Mouse (Mus musculus) forebrain, embryonic 11.5 days (tissue): ENCODE data around the gene Pvalb. TPM values are rescaled to one million over a fixed set of nuclear protein-coding genes. Genes with fewer than 3 reads are reported as not detected.
A peak's percentile ranks its signal among the peaks of the same experiment; 100 is the strongest.

Experiments used
- ATAC-seq: fragments of 200-750 bp; cut with Nextera tagmentation; replicated peaks from 2 replicates; pipeline ENCODE4 v1.8.0; 2017; ENCODE audit warnings: moderate TSS enrichment; ENCODE audit not compliant: low FRiP score
- DNase-seq: peaks from one replicate; pipeline ENCODE4 v3.0.0-alpha.2; 2017; ENCODE audit warnings: low spot score
- H3K27ac ChIP-seq: fragments of 300-500 bp; sonication (generic); 2 replicates; pipeline ENCODE4 v1.5.1; 2014; ENCODE audit warnings: low read depth, low read length
- H3K27me3 ChIP-seq: fragments of 300-500 bp; sonication (generic); 2 replicates; pipeline ENCODE4 v1.6.1; 2014; ENCODE audit warnings: mild to moderate bottlenecking, low read length, mixed read lengths; ENCODE audit not compliant: control insufficient read depth, insufficient read depth
- H3K36me3 ChIP-seq: fragments of 300-500 bp; sonication (generic); 2 replicates; pipeline ENCODE4 v1.6.1; 2014; ENCODE audit warnings: mild to moderate bottlenecking, low read length, moderate library complexity, mixed read lengths; ENCODE audit not compliant: control insufficient read depth, insufficient read depth
- H3K4me1 ChIP-seq: fragments of 300-500 bp; sonication (generic); replicated peaks from 2 replicates; pipeline ENCODE4 v1.6.1; 2014; ENCODE audit warnings: low read length, mixed read lengths; ENCODE audit not compliant: control insufficient read depth, insufficient read depth
- H3K4me2 ChIP-seq: fragments of 300-500 bp; sonication (generic); 2 replicates; pipeline ENCODE4 v1.6.1; 2014; ENCODE audit warnings: low read depth, mild to moderate bottlenecking, low read length, moderate library complexity, mixed read lengths; ENCODE audit not compliant: severe bottlenecking
- H3K4me3 ChIP-seq: fragments of 300-500 bp; sonication (generic); 2 replicates; pipeline ENCODE4 v1.5.1; 2014; ENCODE audit warnings: low read depth, low read length
- H3K9ac ChIP-seq: fragments of 300-500 bp; sonication (generic); 2 replicates; pipeline ENCODE4 v1.6.1; 2014; ENCODE audit warnings: low read length
- H3K9me3 ChIP-seq: fragments of 300-500 bp; sonication (generic); 2 replicates; pipeline ENCODE4 v1.6.1; 2016; ENCODE audit warnings: low read length, mixed read lengths; ENCODE audit not compliant: control insufficient read depth
- WGBS: fragments of 180-500 bp; shearing (Covaris S2); extraction: QIAGEN DNeasy Blood & Tissue Kit; methylation state at CpG from one replicate; pipeline ENCODE4 v1.1.7; 2014; 5-methylcytosine and 5-hydroxymethylcytosine counted together
- polyA plus RNA-seq: library from polyadenylated mRNA; unstranded; fragments of >200 nt; fragmentation: Nextera tagmentation; extraction: Ambion mirVana; gene quantifications from 2 replicates; pipeline ENCODE4 v1.2.1, GENCODE M21; 2014

Pvalb gene
- polyA plus RNA-seq, 1 experiment from 2014 or later = not detected

- H3K4me1 ChIP-seq = no peaks in the 10 kb centered on the region
- H3K36me3 ChIP-seq = no peaks in the 10 kb centered on the region
- no peaks in the 10 kb centered on the region for H3K9me3 ChIP-seq
- no peak for ATAC-seq
- H3K9ac ChIP-seq = no peak overlapping the region
- DNase-seq = no peak
- no peaks in the 10 kb centered on the region for H3K27me3 ChIP-seq
- H3K4me3 ChIP-seq = no peak overlapping the region
- H3K27ac ChIP-seq = no peak overlapping the region
- 92% methylated on average over 4 of the region's 4 CpGs for WGBS
- H3K4me2 ChIP-seq = no peak overlapping the region
Measured at GRCm38 (mm10) chr15:78185609-78186008, 20.6 kb downstream of the Pvalb start.

GRCm38 (mm10) chr15:78184855-78185254, 21.3 kb downstream of the Pvalb start:
- DNase-seq = peak; percentile 73
- 4% methylated on average over 10 of the region's 10 CpGs for WGBS
- H3K4me3 ChIP-seq = no peak overlapping the region
- H3K9ac ChIP-seq = no peak overlapping the region
- H3K9me3 ChIP-seq = no peaks in the 10 kb centered on the region
- peak overlapping the region; percentile 1; the same call in 1 of the 2 replicates for H3K4me2 ChIP-seq
- H3K27ac ChIP-seq = no peak overlapping the region
- H3K4me1 ChIP-seq = no peaks in the 10 kb centered on the region
- no peaks in the 10 kb centered on the region for H3K27me3 ChIP-seq
- no peaks in the 10 kb centered on the region for H3K36me3 ChIP-seq
- ATAC-seq = peak; percentile 80

GRCm38 (mm10) chr15:78181701-78182405, 24.3 kb downstream of the Pvalb start:
- Histone ChIP-seq H3K9ac (no peak overlapping the region), H3K4me2 (no peak overlapping the region), H3K36me3 (no peaks in the 10 kb centered on the region), H3K9me3 (no peaks in the 10 kb centered on the region), H3K27me3 (no peaks in the 10 kb centered on the region), H3K4me3 (no peak overlapping the region), H3K27ac (no peak overlapping the region), H3K4me1 (peaks cover 2% of the 10 kb centered on the region; the same call in 1 of the 2 replicates)
- 29% methylated on average over 8 of the region's 8 CpGs for WGBS
- ATAC-seq = 0 out of 2 replicates have a peak, but pooled peaks have one; percentile 21
- DNase-seq = peak; percentile 63

- WGBS = 67% methylated on average over 3 of the region's 3 CpGs
- H3K9me3 ChIP-seq = no peaks in the 10 kb centered on the region
- no peaks in the 10 kb centered on the region for H3K27me3 ChIP-seq
- DNase-seq (no peak), ATAC-seq (no peak)
- H3K36me3 ChIP-seq = no peaks in the 10 kb centered on the region
- no peak overlapping the region for H3K9ac ChIP-seq
- no peak overlapping the region for H3K4me3 ChIP-seq
- no peak overlapping the region for H3K27ac ChIP-seq
- no peak overlapping the region for H3K4me2 ChIP-seq
- peaks cover 4% of the 10 kb centered on the region; the same call in 1 of the 2 replicates for H3K4me1 ChIP-seq
Measured at GRCm38 (mm10) chr15:78179775-78180174, 26.4 kb downstream of the Pvalb start.

- ATAC-seq = no peak
- H3K9me3 ChIP-seq = no peaks in the 10 kb centered on the region
- H3K4me3 ChIP-seq = no peak overlapping the region
- peaks cover 5% of the 10 kb centered on the region; the same call in 1 of the 2 replicates for H3K4me1 ChIP-seq
- no peaks in the 10 kb centered on the region for H3K27me3 ChIP-seq
- 7% methylated on average over 9 of the region's 9 CpGs for WGBS
- H3K27ac ChIP-seq = no peak overlapping the region
- peak overlapping the region; percentile 13; the same call in 1 of the 2 replicates for H3K4me2 ChIP-seq
- H3K9ac ChIP-seq = no peak overlapping the region
- H3K36me3 ChIP-seq = no peaks in the 10 kb centered on the region
- peak; percentile 90 for DNase-seq
Measured at GRCm38 (mm10) chr15:78178397-78178796, 27.8 kb downstream of the Pvalb start.

GRCm38 (mm10) chr15:78177257-78177656, 28.9 kb downstream of the Pvalb start:
- Histone ChIP-seq H3K27ac (no peak overlapping the region), H3K27me3 (no peaks in the 10 kb centered on the region), H3K4me2 (no peak overlapping the region), H3K9ac (no peak overlapping the region), H3K4me3 (no peak overlapping the region), H3K36me3 (no peaks in the 10 kb centered on the region), H3K9me3 (no peaks in the 10 kb centered on the region), H3K4me1 (peaks cover 12% of the 10 kb centered on the region; the same call in 1 of the 2 replicates)
- no peak for ATAC-seq
- WGBS = 78% methylated on average over 10 of the region's 10 CpGs
- DNase-seq = no peak

GRCm38 (mm10) chr15:78174887-78175245, 31.3 kb downstream of the Pvalb start:
- no peak for DNase-seq
- no peaks in the 10 kb centered on the region for H3K9me3 ChIP-seq
- H3K4me3 ChIP-seq = peak overlapping the region; percentile 57
- H3K4me1 ChIP-seq = peaks cover 12% of the 10 kb centered on the region; the same call in 1 of the 2 replicates
- no peaks in the 10 kb centered on the region for H3K27me3 ChIP-seq
- H3K9ac ChIP-seq = peak overlapping the region; percentile 57
- H3K4me2 ChIP-seq = peak overlapping the region; percentile 52
- H3K27ac ChIP-seq = no peak overlapping the region
- no peaks in the 10 kb centered on the region for H3K36me3 ChIP-seq
- ATAC-seq = no peak
- 76% methylated on average over 6 of the region's 6 CpGs for WGBS

- Histone ChIP-seq H3K4me2 (peak within 1 kb of the TSS; percentile 90), H3K36me3 (no peaks in the 10 kb centered on the region), H3K27ac (peak within 1 kb of the TSS; percentile 26; the same call in 1 of the 2 replicates), H3K9ac (peak within 1 kb of the TSS; percentile 83), H3K9me3 (no peaks in the 10 kb centered on the region), H3K27me3 (no peaks in the 10 kb centered on the region), H3K4me1 (peaks cover 12% of the 10 kb centered on the region; the same call in 1 of the 2 replicates), H3K4me3 (peak within 1 kb of the TSS; percentile 57)
- under 1% methylated on average over 40 of the region's 40 CpGs for WGBS
- ATAC-seq (peak; percentile 96), DNase-seq (peak; percentile 98)
Measured at GRCm38 (mm10) chr15:78173972-78174886, 32.0 kb downstream of the Pvalb start, which contains the start of gene Ift27. TSS of gene Ift27 (minus strand) at chr15:78174107.
